Mouse (Mus musculus) lung, adult 2 months (tissue): Measurements from ENCODE around the gene Ifitm1.

ENCODE experiments used
- CTCF ChIP-seq: fragments of 200-500 bp; IDR thresholded peaks from 2 replicates; pipeline ENCODE4 v1.5.1; 2011; ENCODE audit warnings: mild to moderate bottlenecking, low read length, control low read depth; ENCODE audit not compliant: insufficient read depth
- POLR2A ChIP-seq: fragments of 200-500 bp; IDR thresholded peaks from 2 replicates; pipeline ENCODE4 v1.6.1; 2011; ENCODE audit warnings: low read depth, mild to moderate bottlenecking, control low read depth, low read length, borderline replicate concordance; ENCODE audit errors: extremely low read depth

- TF ChIP-seq CTCF (peak; percentile 73), POLR2A (peak; percentile 86)
These were observed 25.6 kb upstream of the Ifitm1 start, which contains the start of gene Pgghg for GRCm38 (mm10) chr7:140941222-140942051.
